Mouse (Mus musculus) MEL (cell line): ENCODE results near the gene Oca2. TPM values are rescaled to one million over a fixed set of nuclear protein-coding genes. Genes with fewer than 3 reads are reported as not detected.

Experiments used
- DNase-seq: peaks from one replicate; pipeline ENCODE4 v3.0.0; 2011; ENCODE audit warnings: low read depth, low spot score
- H3K27ac ChIP-seq: 2 replicates; pipeline ENCODE4 v1.5.1; 2012; ENCODE audit warnings: low read depth, mild to moderate bottlenecking, control low read depth, low read length, moderate library complexity; ENCODE audit not compliant: control insufficient read depth
- H3K27me3 ChIP-seq, 2 experiments: fragments of 150-350 bp in 1 of 2; sonication (generic) in 1 of 2; 2 replicates each; pipeline ENCODE4 v1.6.1; 2012; ENCODE audit warnings: low read length in 2 of 2, mild to moderate bottlenecking in 2 of 2, improper control_type of control experiment in 1 of 2, moderate library complexity in 1 of 2; ENCODE audit not compliant: insufficient read depth in 2 of 2, control insufficient read depth in 1 of 2
- H3K36me3 ChIP-seq, 2 experiments: 2 replicates each; pipeline ENCODE4 v1.6.1; 2012 to 2014; ENCODE audit warnings: low read length in 2 of 2, improper control_type of control experiment in 1 of 2, inconsistent platforms in 1 of 2, mild to moderate bottlenecking in 1 of 2; ENCODE audit not compliant: insufficient read depth in 2 of 2, control insufficient read depth in 1 of 2
- H3K4me1 ChIP-seq, 2 experiments: fragments of 150-350 bp in 1 of 2; sonication (generic) in 1 of 2; 2 replicates each; pipeline ENCODE4 v1.6.1; 2012; ENCODE audit warnings: low read length in 2 of 2, improper control_type of control experiment in 1 of 2, mild to moderate bottlenecking in 1 of 2; ENCODE audit not compliant: insufficient read depth in 2 of 2, control insufficient read depth in 1 of 2
- H3K4me3 ChIP-seq, 2 experiments: fragments of 150-350 bp in 1 of 2; sonication (generic) in 1 of 2; 2 replicates each; pipeline ENCODE4 v1.5.1; 2012; ENCODE audit warnings: low read depth in 2 of 2, low read length in 2 of 2, mild to moderate bottlenecking in 2 of 2, moderate library complexity in 2 of 2, control low read depth in 1 of 2, improper control_type of control experiment in 1 of 2; ENCODE audit not compliant: control insufficient read depth in 1 of 2, insufficient read depth in 1 of 2
- H3K79me2 ChIP-seq: 2 replicates; pipeline ENCODE4 v1.6.1; 2012; ENCODE audit warnings: mild to moderate bottlenecking, low read length, moderate library complexity; ENCODE audit not compliant: control insufficient read depth, poor library complexity, insufficient read depth
- H3K9ac ChIP-seq: 2 replicates; pipeline ENCODE4 v1.6.1; 2012; ENCODE audit warnings: low read depth, mild to moderate bottlenecking, control low read depth, low read length, moderate library complexity; ENCODE audit not compliant: control insufficient read depth, poor library complexity, severe bottlenecking
- H3K9me3 ChIP-seq: fragments of 150-350 bp; sonication (generic); replicated peaks from 2 replicates; pipeline ENCODE4 v1.6.1; 2012; ENCODE audit warnings: mild to moderate bottlenecking, low read length, improper control_type of control experiment, moderate library complexity; ENCODE audit not compliant: insufficient read depth
- BHLHE40 ChIP-seq: IDR thresholded peaks from 2 replicates; pipeline ENCODE4 v1.6.1; 2012; ENCODE audit warnings: low read depth, mild to moderate bottlenecking, inconsistent platforms, low read length, improper control_type of control experiment, borderline replicate concordance
- CHD1 ChIP-seq: IDR thresholded peaks from 2 replicates; pipeline ENCODE4 v1.6.1; 2012; ENCODE audit warnings: low read depth, mild to moderate bottlenecking, inconsistent platforms, low read length, improper control_type of control experiment
- CHD2 ChIP-seq: IDR thresholded peaks from 2 replicates; pipeline ENCODE4 v1.6.1; 2011; ENCODE audit warnings: low read length, improper control_type of control experiment
- E2F4 ChIP-seq: IDR thresholded peaks from 2 replicates; pipeline ENCODE4 v1.6.1; 2011; ENCODE audit warnings: low read depth, low read length, improper control_type of control experiment, borderline replicate concordance
- GATA1 ChIP-seq: IDR thresholded peaks from 2 replicates; pipeline ENCODE4 v1.6.1; 2011; ENCODE audit warnings: low read depth, low read length, improper control_type of control experiment
- HCFC1 ChIP-seq: IDR thresholded peaks from 2 replicates; pipeline ENCODE4 v1.6.1; 2012; ENCODE audit warnings: low read depth, mild to moderate bottlenecking, inconsistent platforms, low read length, improper control_type of control experiment, moderate library complexity
- KAT2A ChIP-seq: conservative IDR thresholded peaks from 2 replicates; pipeline ENCODE4 v1.6.1; 2012; ENCODE audit warnings: low read depth, low read length, improper control_type of control experiment, inconsistent platforms
- MAFK ChIP-seq: IDR thresholded peaks from 2 replicates; pipeline ENCODE4 v1.6.1; 2011; ENCODE audit warnings: low read depth, mild to moderate bottlenecking, low read length, improper control_type of control experiment, borderline replicate concordance
- MAX ChIP-seq: IDR thresholded peaks from 2 replicates; pipeline ENCODE4 v1.6.1; 2011; ENCODE audit warnings: low read length, improper control_type of control experiment
- MXI1 ChIP-seq: IDR thresholded peaks from 2 replicates; pipeline ENCODE4 v1.6.1; 2011; ENCODE audit warnings: mild to moderate bottlenecking, low read depth, low read length, improper control_type of control experiment
- MYB ChIP-seq: IDR thresholded peaks from 2 replicates; pipeline ENCODE4 v1.6.1; 2011; ENCODE audit warnings: mild to moderate bottlenecking, low read depth, low read length, improper control_type of control experiment
- MYC ChIP-seq: IDR thresholded peaks from 2 replicates; pipeline ENCODE4 v1.6.1; 2011; ENCODE audit warnings: low read depth, mild to moderate bottlenecking, low read length, improper control_type of control experiment, moderate library complexity
- NELFE ChIP-seq: IDR thresholded peaks from 2 replicates; pipeline ENCODE4 v1.6.1; 2011; ENCODE audit warnings: low read depth, low read length, improper control_type of control experiment
- NRF1 ChIP-seq: IDR thresholded peaks from 2 replicates; pipeline ENCODE4 v1.6.1; 2014; ENCODE audit warnings: low read depth, mild to moderate bottlenecking, inconsistent platforms, low read length, improper control_type of control experiment, moderate library complexity; ENCODE audit not compliant: poor library complexity, insufficient read depth, severe bottlenecking
- POLR2AphosphoS2 ChIP-seq: IDR thresholded peaks from 2 replicates; pipeline ENCODE4 v1.6.1; 2011; ENCODE audit warnings: low read length, improper control_type of control experiment
- RAD21 ChIP-seq: IDR thresholded peaks from 2 replicates; pipeline ENCODE4 v1.6.1; 2011; ENCODE audit warnings: mild to moderate bottlenecking, low read depth, low read length, improper control_type of control experiment
- RCOR1 ChIP-seq: IDR thresholded peaks from 2 replicates; pipeline ENCODE4 v1.6.1; 2012; ENCODE audit warnings: low read depth, mild to moderate bottlenecking, inconsistent platforms, low read length, improper control_type of control experiment
- TAL1 ChIP-seq: IDR thresholded peaks from 2 replicates; pipeline ENCODE4 v1.6.1; 2012; ENCODE audit warnings: mild to moderate bottlenecking, inconsistent platforms, low read length, moderate library complexity, mixed read lengths
- TCF12 ChIP-seq: IDR thresholded peaks from 2 replicates; pipeline ENCODE4 v1.6.1; 2014; ENCODE audit warnings: low read depth, mild to moderate bottlenecking, inconsistent platforms, low read length, improper control_type of control experiment, moderate library complexity
- UBTF ChIP-seq: IDR thresholded peaks from 2 replicates; pipeline ENCODE4 v1.6.1; 2012; ENCODE audit warnings: low read depth, mild to moderate bottlenecking, inconsistent platforms, low read length, improper control_type of control experiment, moderate library complexity, borderline replicate concordance; ENCODE audit not compliant: insufficient read depth
- USF2 ChIP-seq, 2 experiments: IDR thresholded peaks; 2 replicates each; pipeline ENCODE4 v1.6.1; 2011 to 2012; ENCODE audit warnings: improper control_type of control experiment in 2 of 2, low read length in 2 of 2, borderline replicate concordance in 1 of 2, inconsistent platforms in 1 of 2, low read depth in 1 of 2, mild to moderate bottlenecking in 1 of 2; ENCODE audit not compliant: insufficient read depth in 1 of 2
- ZKSCAN1 ChIP-seq: IDR thresholded peaks from 2 replicates; pipeline ENCODE4 v1.6.1; 2012; ENCODE audit warnings: low read depth, mild to moderate bottlenecking, inconsistent platforms, low read length, improper control_type of control experiment, moderate library complexity
- ZMIZ1 ChIP-seq: IDR thresholded peaks from 2 replicates; pipeline ENCODE4 v1.6.1; 2012; ENCODE audit warnings: low read depth, mild to moderate bottlenecking, inconsistent platforms, low read length, improper control_type of control experiment, moderate library complexity
- ZNF384 ChIP-seq: IDR thresholded peaks from 2 replicates; pipeline ENCODE4 v1.6.1; 2012; ENCODE audit warnings: low read depth, mild to moderate bottlenecking, inconsistent platforms, low read length, improper control_type of control experiment
- polyA plus RNA-seq, 2 experiments: library from polyadenylated mRNA; stranded (reverse) in 1 of 2; unstranded in 1 of 2; fragments of >175 nt in 1 of 2; fragments of >200 nt in 1 of 2; gene quantifications; 2 replicates each; pipeline versions ENCODE4 v1.2.1 to v1.2.4; 2012; ENCODE audit warnings: low replicate concordance in 2 of 2, low read depth in 1 of 2; ENCODE audit not compliant: insufficient read length in 2 of 2, insufficient read depth in 1 of 2, missing spikeins in 1 of 2
- total RNA-seq: library from RNA; depleted of rRNA; stranded (reverse); fragments of 300-350 nt; gene quantifications from 2 replicates; pipeline ENCODE4 v1.2.3, GENCODE M21; 2012

Gene Oca2
- total and polyA plus RNA-seq, 3 experiments, result not detected

GRCm38 (mm10) chr7:56419253-56419844, 179.8 kb downstream of the Oca2 start:
- Histone ChIP-seq H3K27ac (no peak overlapping the region), H3K79me2 (no peaks in the 10 kb centered on the region), H3K9me3 (no peaks in the 10 kb centered on the region), H3K36me3 (no peaks in the 10 kb centered on the region), H3K9ac (no peak overlapping the region), H3K4me1 (no peaks in the 10 kb centered on the region), H3K4me3 (no peak overlapping the region), H3K27me3 (no peaks in the 10 kb centered on the region)
- TF ChIP-seq MAFK (no peak), MYB (no peak), ZMIZ1 (no peak), BHLHE40 (no peak), USF2 (IDR thresholded peaks at IDR 0.05; ENCODE audit: borderline replicate concordance in 1 of 2, insufficient read depth in 1 of 2, low read depth in 1 of 2, low read length in 2 of 2) (no peak), HCFC1 (no peak)
- DNase-seq, result no peak

- Histone ChIP-seq H3K9me3 (no peaks in the 10 kb centered on the region), H3K4me1 (no peaks in the 10 kb centered on the region), H3K27me3 (no peaks in the 10 kb centered on the region), H3K79me2 (no peaks in the 10 kb centered on the region), H3K9ac (no peak overlapping the region)
- no peak for DNase-seq
- TF ChIP-seq POLR2AphosphoS2, result no peak
- no peak for TF ChIP-seq MYC
- TF ChIP-seq E2F4, result no peak
- no peak for TF ChIP-seq KAT2A
- no peak for TF ChIP-seq RAD21
- no peak for TF ChIP-seq BHLHE40
- TF ChIP-seq CHD2, result no peak
- no peak for TF ChIP-seq ZKSCAN1
- no peak for TF ChIP-seq NELFE
- TF ChIP-seq CHD1, result no peak
- no peak for TF ChIP-seq ZNF384
- TF ChIP-seq RCOR1, result no peak
- no peak for TF ChIP-seq NRF1
- TF ChIP-seq TCF12, result no peak
- no peak for TF ChIP-seq TAL1
- no peak for TF ChIP-seq UBTF
- TF ChIP-seq MAX, result no peak
- TF ChIP-seq MXI1, result no peak
- TF ChIP-seq GATA1, result no peak
- TF ChIP-seq, all 39 proteins: peak for 0
- Histone ChIP-seq H3K4me3 (no peak overlapping the region), H3K36me3 (no peaks in the 10 kb centered on the region), H3K27ac (no peak overlapping the region)
Observed at GRCm38 (mm10) chr7:56421946-56422345, 182.4 kb downstream of the Oca2 start.
